Mouse (Mus musculus) lung, adult 2 months (tissue): ENCODE measurements around the gene S1pr5.

ENCODE experiments used
- CTCF ChIP-seq: fragments of 200-500 bp; IDR thresholded peaks from 2 replicates; pipeline ENCODE4 v1.5.1; 2011; ENCODE audit warnings: mild to moderate bottlenecking, low read length, control low read depth; ENCODE audit not compliant: insufficient read depth
- POLR2A ChIP-seq: fragments of 200-500 bp; IDR thresholded peaks from 2 replicates; pipeline ENCODE4 v1.6.1; 2011; ENCODE audit warnings: low read depth, mild to moderate bottlenecking, control low read depth, low read length, borderline replicate concordance; ENCODE audit errors: extremely low read depth

DNA sequence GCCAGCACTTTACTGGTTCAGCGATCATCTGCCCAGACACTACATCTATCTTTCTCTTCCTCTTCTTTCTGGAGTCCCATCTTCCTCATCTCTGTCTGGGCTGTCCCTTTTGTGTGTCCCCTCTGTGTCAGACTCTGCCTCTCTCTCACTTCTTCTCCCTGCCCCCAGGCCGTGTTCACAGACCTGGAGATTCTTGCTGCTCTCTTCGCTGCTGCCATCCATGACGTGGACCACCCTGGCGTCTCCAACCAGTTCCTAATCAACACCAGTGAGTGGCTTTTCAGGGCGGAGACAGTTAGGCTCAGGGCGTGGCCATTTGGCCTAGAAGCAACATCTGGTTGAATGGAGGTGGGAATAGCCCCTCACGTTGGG lies 44.1 kb downstream of the S1pr5 start:
- TF ChIP-seq CTCF (no peak), POLR2A (no peak)
